Mouse (Mus musculus): ENCODE data around the gene Prdx4.

DNA sequence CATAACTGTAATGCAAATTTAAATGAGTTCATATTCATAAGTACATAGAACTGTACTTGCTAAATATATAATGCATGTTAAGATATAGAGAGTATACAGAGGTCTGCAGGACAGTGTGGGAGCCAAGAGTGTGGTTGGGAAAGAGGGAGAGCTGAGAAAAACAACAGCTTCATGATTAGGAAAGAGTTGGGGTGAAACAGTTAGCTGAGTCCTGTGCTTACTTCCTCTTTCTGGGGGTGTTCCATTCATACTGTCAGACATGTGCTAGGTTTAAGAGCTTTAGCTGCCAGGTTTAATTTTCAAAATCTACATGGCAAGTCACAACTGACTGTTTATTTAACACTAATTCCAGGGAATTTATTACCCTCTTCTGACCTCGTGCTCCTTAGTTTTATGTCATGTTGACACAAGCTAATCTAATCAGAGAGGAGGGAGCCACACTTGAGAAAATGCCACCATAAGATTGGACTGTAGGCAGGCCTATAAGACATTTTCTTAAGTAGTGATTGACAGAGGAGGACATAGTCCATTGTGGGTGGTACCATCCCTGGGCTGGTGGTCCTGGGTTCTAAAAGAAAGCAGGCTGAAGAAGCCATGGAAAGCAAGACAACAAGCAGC lies 60.0 kb downstream of the Prdx4 start:
- TF ChIP-seq GATA1 (IDR thresholded peaks at IDR 0.05; ENCODE audit: borderline replicate concordance, low read length), result no peak
- TF ChIP-seq FLI1 (IDR thresholded peaks at IDR 0.05; ENCODE audit: low read length), result no peak

Data from megakaryocyte, embryonic 14.5 days (primary cell).